Mouse (Mus musculus): ENCODE results near the gene Bcat1. TPM values are rescaled to one million over a fixed set of nuclear protein-coding genes. Genes with fewer than 3 reads are reported as not detected.

The Bcat1 gene
- total RNA-seq, 2 experiments from 2014 or later, result 67.3 to 67.4 TPM

DNA sequence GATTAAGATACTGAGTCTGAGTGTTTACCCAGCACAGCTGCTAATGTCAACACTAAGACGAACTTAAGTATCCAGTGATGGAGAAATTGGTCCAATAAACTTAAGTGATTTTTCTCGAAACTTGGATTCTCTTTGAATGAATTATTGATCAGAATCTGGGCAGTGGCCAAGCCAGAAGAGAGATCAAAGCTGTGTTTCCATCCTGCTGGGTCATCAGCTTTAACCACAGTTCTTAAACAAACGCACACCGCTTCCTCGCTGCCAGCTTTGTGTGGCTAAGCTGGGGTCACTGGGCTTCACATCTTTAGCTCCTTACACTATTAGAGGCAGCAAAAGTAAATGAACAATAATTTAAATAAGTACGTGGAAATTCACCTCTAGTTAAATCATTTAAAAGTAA lies 108.4 kb downstream of the Bcat1 start:
- DNase-seq (ENCODE audit: low spot score in 2 of 2), result no peak
- intact Hi-C loops (cut with DNase I), result loop anchor here (10.0 kb wide), 1 partner anchor 633 kb away; no protein-coding TSS in a partner anchor

DNA sequence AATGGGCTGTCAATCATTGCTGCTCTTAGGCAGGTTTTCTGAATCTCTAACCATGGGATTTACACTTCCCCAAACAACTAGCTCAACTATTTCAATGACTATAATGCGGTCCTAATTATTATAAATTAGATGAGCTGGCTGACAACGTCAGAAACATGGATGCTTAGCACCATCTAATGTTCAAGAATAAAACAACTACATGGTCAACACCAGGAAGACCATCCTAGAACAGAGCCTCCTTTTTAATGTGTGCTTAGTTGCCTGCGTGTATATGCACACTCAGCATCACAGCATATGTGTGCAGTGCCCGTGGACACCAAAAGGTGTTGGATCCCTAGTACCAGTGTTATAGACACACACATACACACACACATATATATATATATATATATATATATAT lies 111.8 kb downstream of the Bcat1 start:
- DNase-seq (ENCODE audit: low spot score in 2 of 2), result peak in 1 of 2 experiments; percentile 18
- intact Hi-C loops (cut with DNase I), result loop anchor here (5.0 to 10.0 kb wide), 2 partner anchors 629 to 1742 kb away; no protein-coding TSS in a partner anchor

DNA sequence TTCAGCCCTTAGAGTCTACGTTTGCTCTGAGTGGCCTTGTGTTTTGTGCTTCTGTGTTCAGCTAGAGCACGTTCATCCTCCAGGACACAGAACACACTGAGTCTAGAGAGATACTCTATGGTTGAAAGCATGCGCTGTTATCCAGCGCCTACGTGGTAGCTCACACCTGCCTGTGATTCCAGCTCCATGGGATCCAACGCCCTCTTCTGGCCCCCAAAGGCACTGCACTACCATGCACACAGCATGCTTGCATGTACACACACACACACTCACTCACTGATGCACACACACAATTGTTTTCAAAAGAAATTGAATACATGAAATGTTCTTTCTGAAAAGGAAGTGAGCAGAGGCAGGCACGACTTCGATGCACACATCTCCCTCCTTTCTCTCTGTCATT lies 112.8 kb downstream of the Bcat1 start:
- intact Hi-C loops (cut with DNase I), result loop anchor here (2.0 to 10.0 kb wide), 3 partner anchors 628 to 1741 kb away; no protein-coding TSS in a partner anchor
- DNase-seq (ENCODE audit: low spot score in 2 of 2), result peak in 1 of 2 experiments; percentile 13

DNA sequence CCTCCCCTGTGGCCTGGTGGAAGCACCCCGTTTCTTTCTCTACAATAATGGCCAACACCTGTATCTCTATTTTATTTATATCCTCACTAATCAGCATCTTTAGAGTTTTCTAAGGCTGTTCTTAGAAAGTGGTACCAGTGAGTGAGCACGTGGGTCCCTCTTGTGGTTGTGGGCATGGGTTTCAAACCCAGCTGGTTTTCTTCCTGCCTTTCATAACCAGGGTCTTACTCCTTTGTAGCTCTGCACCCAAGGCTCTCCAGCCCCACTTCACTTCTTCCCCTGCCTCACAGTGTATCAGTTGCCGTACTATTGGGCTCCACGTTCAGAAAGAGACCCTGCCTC lies 114.0 kb downstream of the Bcat1 start:
- intact Hi-C loops (cut with DNase I), result loop anchor here (2.0 to 10.0 kb wide), 3 partner anchors 627 to 1740 kb away; no protein-coding TSS in a partner anchor
- peak; percentile 23 to 24 for DNase-seq (ENCODE audit: low spot score in 2 of 2)

DNA sequence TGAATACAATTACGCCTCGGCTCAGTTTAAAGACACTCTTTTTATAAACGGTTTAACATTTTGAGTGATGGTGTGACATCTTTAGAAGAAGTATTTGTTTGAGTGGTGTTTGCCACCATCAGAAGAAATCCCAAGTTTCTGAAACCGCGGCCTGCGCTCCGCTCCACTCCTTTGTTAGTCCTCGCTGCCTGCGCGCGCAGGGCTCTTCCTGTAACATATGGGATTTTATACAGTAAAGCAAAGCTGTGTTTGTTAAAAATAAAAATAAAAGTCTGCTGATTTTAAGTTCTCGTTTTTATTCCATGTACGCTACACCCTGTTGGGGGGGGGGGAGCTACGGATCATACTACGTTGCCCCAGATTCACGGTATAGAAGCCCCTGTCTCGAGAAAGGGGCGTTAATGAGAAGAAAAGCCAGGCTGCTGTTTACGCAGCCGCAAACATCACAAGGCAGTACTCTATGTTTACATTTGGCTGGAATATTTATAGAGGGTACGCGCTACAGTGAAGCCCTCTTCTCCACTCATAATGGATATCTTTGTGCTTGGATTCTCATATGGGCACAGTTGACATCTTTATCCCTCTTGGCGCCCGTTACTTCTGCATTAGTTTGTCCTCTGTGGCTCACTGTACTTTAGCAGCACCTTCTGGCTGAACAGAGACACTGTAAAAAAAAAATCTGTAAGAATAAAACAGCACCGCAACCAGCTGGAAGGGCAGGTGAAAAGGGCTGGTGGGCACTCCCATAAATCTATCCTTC lies 114.6 kb downstream of the Bcat1 start:
- intact Hi-C loops (cut with DNase I), result loop anchor here (2.0 to 10.0 kb wide), 3 partner anchors 627 to 1739 kb away; no protein-coding TSS in a partner anchor

DNA sequence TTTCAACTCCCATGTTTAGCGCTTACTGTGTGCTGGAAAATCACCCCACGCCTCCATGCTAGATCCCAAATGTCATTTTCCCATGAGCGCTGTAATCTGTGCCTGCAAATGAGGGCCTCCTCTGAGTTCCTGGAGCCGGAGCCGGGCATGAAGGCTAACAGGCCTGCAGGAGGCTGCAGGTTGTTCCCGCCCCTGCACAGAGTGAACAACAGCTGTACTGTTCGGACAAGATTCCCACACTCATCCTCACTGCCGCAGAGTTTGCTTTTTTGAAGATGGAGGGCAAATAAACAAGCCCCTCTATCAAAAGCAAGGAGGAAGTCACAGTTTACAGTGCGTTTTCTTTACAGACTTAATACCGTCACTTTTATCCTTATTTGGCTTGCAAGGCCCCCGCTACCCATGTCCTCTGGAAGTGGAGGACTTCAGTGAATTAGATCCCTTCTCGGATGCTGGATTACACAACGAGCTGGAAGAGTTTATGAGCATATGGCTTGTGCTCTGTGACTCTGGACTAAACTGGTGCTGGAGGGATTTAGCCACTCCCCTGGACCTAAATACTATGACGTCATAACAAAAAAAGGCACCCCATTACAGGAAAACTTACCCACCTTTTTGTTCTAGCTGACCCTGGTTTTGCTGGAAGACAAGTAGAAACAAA lies 120.0 kb downstream of the Bcat1 start:
- intact Hi-C loops (cut with DNase I), result no loop called here
- DNase-seq (ENCODE audit: low spot score in 2 of 2), result no peak

More for the DNA sequence above, 114.6 kb downstream of the Bcat1 start:
- peak; percentile 65 to 67 for DNase-seq (ENCODE audit: low spot score in 2 of 2)

DNA sequence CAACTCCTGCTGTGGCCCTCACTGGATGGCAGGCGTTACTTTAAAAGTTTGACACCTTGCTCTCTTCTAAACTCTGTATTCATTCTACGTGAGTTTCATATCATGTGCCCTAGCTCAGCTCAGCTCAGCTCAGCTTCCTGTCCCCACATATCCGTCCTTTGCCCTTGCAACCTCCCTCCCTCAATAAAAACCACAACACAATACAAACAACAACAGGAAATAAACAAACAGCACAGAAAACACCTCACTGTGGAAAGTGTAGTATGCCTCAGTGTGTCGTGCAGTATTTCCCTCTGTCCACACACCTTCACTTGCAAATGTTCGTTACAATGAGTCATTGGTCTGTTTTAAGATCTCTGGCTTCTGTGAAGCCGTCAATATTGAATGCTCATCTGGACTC lies 123.1 kb downstream of the Bcat1 start:
- DNase-seq (ENCODE audit: low spot score in 2 of 2), result no peak
- intact Hi-C loops (cut with DNase I), result no loop called here

DNA sequence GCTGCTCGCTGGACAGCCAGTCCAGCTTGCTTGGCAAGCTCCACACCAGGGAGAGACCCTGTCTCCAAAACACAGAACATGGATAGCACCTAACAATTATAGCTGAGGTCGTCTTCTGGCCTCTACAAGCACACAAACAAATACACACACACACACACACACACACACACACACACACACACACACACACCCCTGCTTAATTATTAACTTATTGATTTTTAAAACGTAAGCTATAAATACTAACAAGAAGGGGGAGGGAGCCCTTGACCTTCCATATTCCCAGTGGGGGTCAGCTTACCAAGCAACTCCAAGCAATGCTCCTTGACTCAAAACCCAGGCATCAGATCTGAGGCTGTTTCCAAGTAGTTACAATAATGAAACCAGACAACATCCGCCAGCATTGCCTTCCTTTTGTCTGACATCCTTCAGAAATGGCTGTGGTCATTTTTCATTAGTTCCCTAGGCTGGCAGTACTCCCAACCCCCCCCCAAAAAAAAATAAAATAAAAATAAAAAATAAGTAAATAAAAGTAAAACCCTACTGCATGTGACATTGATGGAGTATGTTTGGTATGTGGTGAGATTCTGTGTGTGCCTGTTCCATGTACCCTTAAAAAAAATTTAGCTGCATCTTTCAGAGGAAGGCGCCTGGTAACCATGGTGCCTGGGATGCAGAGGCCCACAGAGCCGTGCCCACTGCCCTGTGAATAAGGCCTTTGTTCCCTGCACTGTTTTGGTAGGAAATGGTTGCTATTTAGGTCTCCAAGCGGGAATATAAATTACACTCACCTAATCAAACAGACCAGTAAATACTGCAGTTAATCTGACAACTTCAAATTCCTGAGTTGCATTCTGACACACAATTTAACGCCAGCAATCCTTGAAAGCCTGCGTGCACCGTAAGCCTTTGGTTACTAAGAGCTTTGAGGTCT lies 131.3 kb downstream of the Bcat1 start:
- intact Hi-C loops (cut with DNase I), result no loop called here
- DNase-seq (ENCODE audit: low spot score in 2 of 2), result no peak

Other genes starting within 250 kb of the Bcat1 start
- 1 to 10 TPM; 2.0 to 3.1 TPM for gene Lrmp, start 39.5 kb upstream of the Bcat1 start, total RNA-seq (2021)
- 1 to 10 TPM; 1.5 to 1.6 TPM for gene Casc1, start 134.8 kb upstream of the Bcat1 start, total RNA-seq (2021)
- gene Etfrf1, start 134.9 kb upstream of the Bcat1 start, total RNA-seq (2021), result 10 to 100 TPM; 20.8 to 22.4 TPM
- 10 to 100 TPM; 78.4 to 82.1 TPM for gene Kras, start 174.1 kb upstream of the Bcat1 start, total RNA-seq (2021)

Measured in left cerebral cortex, postnatal 14 days (tissue).